Mouse (Mus musculus) ovary, postnatal 14 days (tissue): ENCODE results near the gene Wasl.
A peak's percentile ranks its signal among the peaks of the same experiment; 100 is the strongest.

Source experiments
- DNase-seq: peaks from one replicate; pipeline ENCODE4 v3.0.0; 2022; ENCODE audit warnings: low spot score

Gene Wasl

GRCm38 (mm10) chr6:24604289-24604688, 60.5 kb downstream of the Wasl start:
- DNase-seq, result no peak

GRCm38 (mm10) chr6:24602993-24603392, 61.8 kb downstream of the Wasl start:
- DNase-seq, result no peak

GRCm38 (mm10) chr6:24602351-24602750, 62.5 kb downstream of the Wasl start:
- no peak for DNase-seq

- DNase-seq, result no peak
These were observed 63.1 kb downstream of the Wasl start for GRCm38 (mm10) chr6:24601668-24602067.

- no peak for DNase-seq
These were observed 64.1 kb downstream of the Wasl start for GRCm38 (mm10) chr6:24600726-24601125.

GRCm38 (mm10) chr6:24600134-24600533, 64.7 kb downstream of the Wasl start:
- DNase-seq, result no peak

GRCm38 (mm10) chr6:24599639-24600038, 65.2 kb downstream of the Wasl start:
- no peak for DNase-seq

GRCm38 (mm10) chr6:24599179-24599578, 65.6 kb downstream of the Wasl start:
- no peak for DNase-seq

GRCm38 (mm10) chr6:24597500-24597899, 67.3 kb downstream of the Wasl start, which contains the start of gene Lmod2:
TSS of gene Lmod2 (plus strand) at chr6:24597762.
- DNase-seq, result no peak

GRCm38 (mm10) chr6:24591525-24592218, 73.1 kb downstream of the Wasl start:
- DNase-seq, result no peak

GRCm38 (mm10) chr6:24590282-24590681, 74.5 kb downstream of the Wasl start:
- DNase-seq, result no peak

- DNase-seq, result peak; percentile 14
These were observed 77.9 kb downstream of the Wasl start for GRCm38 (mm10) chr6:24586885-24587284.

GRCm38 (mm10) chr6:24585431-24586310, 79.1 kb downstream of the Wasl start:
- no peak for DNase-seq

GRCm38 (mm10) chr6:24583456-24583855, 81.4 kb downstream of the Wasl start:
- no peak for DNase-seq

GRCm38 (mm10) chr6:24573319-24573718, 91.5 kb downstream of the Wasl start:
- no peak for DNase-seq

- DNase-seq, result no peak
These were observed 92.4 kb downstream of the Wasl start for GRCm38 (mm10) chr6:24572431-24572830.

- DNase-seq, result no peak
These were observed 93.7 kb downstream of the Wasl start for GRCm38 (mm10) chr6:24571126-24571525.

- DNase-seq, result no peak
These were observed 94.5 kb downstream of the Wasl start for GRCm38 (mm10) chr6:24570278-24570677.

GRCm38 (mm10) chr6:24569711-24570110, 95.1 kb downstream of the Wasl start:
- DNase-seq, result no peak

GRCm38 (mm10) chr6:24568963-24569362, 95.8 kb downstream of the Wasl start:
- no peak for DNase-seq

- no peak for DNase-seq
These were observed 99.9 kb downstream of the Wasl start for GRCm38 (mm10) chr6:24564886-24565285.

GRCm38 (mm10) chr6:24564081-24564480, 100.7 kb downstream of the Wasl start:
- DNase-seq, result no peak
